Mouse (Mus musculus) heart, embryonic 14.5 days (tissue): ENCODE measurements around the gene Acadvl. TPM values are rescaled to one million over a fixed set of nuclear protein-coding genes. Genes with fewer than 3 reads are reported as not detected.
A peak's percentile ranks its signal among the peaks of the same experiment; 100 is the strongest.

ENCODE experiments used
- ATAC-seq: fragments of 200-750 bp; cut with Nextera tagmentation; 2 replicates; pipeline ENCODE4 v1.8.0; 2017; ENCODE audit warnings: low read depth, moderate TSS enrichment; ENCODE audit not compliant: insufficient number of reproducible peaks, insufficient read depth, low FRiP score
- H3K27ac ChIP-seq, 2 experiments: fragments of 200-500 bp in 1 of 2; fragments of 300-500 bp in 1 of 2; sonication (generic) in 1 of 2; replicated peaks in 1 of 2; 2 replicates each; pipeline ENCODE4 v1.5.1; 2012 to 2014; ENCODE audit warnings: low read depth in 2 of 2, low read length in 2 of 2, control low read depth in 1 of 2, mild to moderate bottlenecking in 1 of 2, mixed read lengths in 1 of 2; ENCODE audit not compliant: control insufficient read depth in 1 of 2, insufficient read depth in 1 of 2
- H3K27me3 ChIP-seq: fragments of 300-500 bp; sonication (generic); 2 replicates; pipeline ENCODE4 v1.6.1; 2014; ENCODE audit warnings: mild to moderate bottlenecking, low read length, control low read depth; ENCODE audit not compliant: control insufficient read depth, insufficient read depth
- H3K36me3 ChIP-seq: fragments of 300-500 bp; sonication (generic); 2 replicates; pipeline ENCODE4 v1.6.1; 2014; ENCODE audit warnings: mild to moderate bottlenecking, control low read depth, low read length, mixed read lengths; ENCODE audit not compliant: control insufficient read depth, insufficient read depth
- H3K4me1 ChIP-seq, 2 experiments: fragments of 200-500 bp in 1 of 2; fragments of 300-500 bp in 1 of 2; sonication (generic) in 1 of 2; 2 replicates each; pipeline ENCODE4 v1.6.1; 2012 to 2014; ENCODE audit warnings: low read length in 2 of 2, control low read depth in 1 of 2, mixed read lengths in 1 of 2; ENCODE audit not compliant: control insufficient read depth in 2 of 2, insufficient read depth in 2 of 2
- H3K4me2 ChIP-seq: fragments of 300-500 bp; sonication (generic); 2 replicates; pipeline ENCODE4 v1.6.1; 2014; ENCODE audit warnings: mild to moderate bottlenecking, low read length
- H3K4me3 ChIP-seq, 2 experiments: fragments of 200-500 bp in 1 of 2; fragments of 300-500 bp in 1 of 2; sonication (generic) in 1 of 2; 2 replicates each; pipeline ENCODE4 v1.5.1; 2012 to 2014; ENCODE audit warnings: low read length in 2 of 2, mild to moderate bottlenecking in 2 of 2, control low read depth in 1 of 2, low read depth in 1 of 2, moderate library complexity in 1 of 2; ENCODE audit not compliant: control insufficient read depth in 1 of 2, insufficient read depth in 1 of 2
- H3K9ac ChIP-seq: fragments of 300-500 bp; sonication (generic); 2 replicates; pipeline ENCODE4 v1.6.1; 2014; ENCODE audit warnings: mild to moderate bottlenecking, low read length
- H3K9me3 ChIP-seq: fragments of 300-500 bp; sonication (generic); 2 replicates; pipeline ENCODE4 v1.6.1; 2016; ENCODE audit warnings: low read length, control low read depth; ENCODE audit not compliant: control insufficient read depth
- WGBS: fragments of 180-500 bp; shearing (Covaris S2); extraction: QIAGEN DNeasy Blood & Tissue Kit; methylation state at CpG from one replicate; pipeline ENCODE4 v1.1.7; 2014; 5-methylcytosine and 5-hydroxymethylcytosine counted together
- polyA plus RNA-seq: library from polyadenylated mRNA; unstranded; fragments of >200 nt; fragmentation: Nextera tagmentation; extraction: Ambion mirVana; gene quantifications from 2 replicates; pipeline ENCODE4 v1.2.1, GENCODE M21; 2014

Acadvl gene
- polyA plus RNA-seq, 1 experiment from 2014 or later: 185 TPM

GRCm38 (mm10) chr11:70024151-70024514, 8.9 kb upstream of the Acadvl start:
- Histone ChIP-seq H3K36me3 (no peaks in the 10 kb centered on the region), H3K4me3 (peak overlapping the region; percentile 22 to 41), H3K4me1 (peaks cover 27 to 59% of the 10 kb centered on the region in 2 experiments), H3K4me2 (peak overlapping the region; percentile 72), H3K27ac (no peak overlapping the region), H3K9ac (peak overlapping the region; percentile 66), H3K9me3 (no peaks in the 10 kb centered on the region), H3K27me3 (no peaks in the 10 kb centered on the region)
- no peak for ATAC-seq
- 12% methylated on average over 6 of the region's 6 CpGs for WGBS

GRCm38 (mm10) chr11:70023481-70024150, 8.4 kb upstream of the Acadvl start:
- no peak overlapping the region for H3K27ac ChIP-seq
- no peak for ATAC-seq
- peak overlapping the region; percentile 66 for H3K9ac ChIP-seq
- H3K27me3 ChIP-seq: no peaks in the 10 kb centered on the region
- no peaks in the 10 kb centered on the region for H3K36me3 ChIP-seq
- H3K4me2 ChIP-seq: peak overlapping the region; percentile 72
- H3K4me3 ChIP-seq: peak overlapping the region; percentile 22 to 41
- WGBS: 7% methylated on average over 20 of the region's 29 CpGs
- peaks cover 22 to 59% of the 10 kb centered on the region in 2 experiments for H3K4me1 ChIP-seq
- H3K9me3 ChIP-seq: no peaks in the 10 kb centered on the region

GRCm38 (mm10) chr11:70021264-70022132, 6.3 kb upstream of the Acadvl start:
- Histone ChIP-seq H3K9me3 (no peaks in the 10 kb centered on the region), H3K4me2 (peak overlapping the region; percentile 71), H3K4me3 (peak overlapping the region; percentile 42), H3K36me3 (no peaks in the 10 kb centered on the region), H3K27me3 (no peaks in the 10 kb centered on the region), H3K9ac (peak overlapping the region; percentile 42), H3K4me1 (peaks cover 20 to 55% of the 10 kb centered on the region in 2 experiments), H3K27ac (peak overlapping the region in 1 of 2 experiments; percentile 68; a peak in 2 of 4 replicates)
- WGBS: 3% methylated on average over 40 of the region's 40 CpGs
- ATAC-seq: peak; percentile 62

GRCm38 (mm10) chr11:70020731-70021263, 5.6 kb upstream of the Acadvl start:
- H3K4me3 ChIP-seq: peak overlapping the region; percentile 42
- H3K36me3 ChIP-seq: no peaks in the 10 kb centered on the region
- peak overlapping the region; percentile 42 for H3K9ac ChIP-seq
- H3K4me1 ChIP-seq: peaks cover 13 to 50% of the 10 kb centered on the region in 2 experiments
- H3K27ac ChIP-seq: peak overlapping the region in 1 of 2 experiments; percentile 69; a peak in 2 of 4 replicates
- no peaks in the 10 kb centered on the region for H3K9me3 ChIP-seq
- peak; percentile 80 for ATAC-seq
- peak overlapping the region; percentile 71 for H3K4me2 ChIP-seq
- under 1% methylated on average over 8 of the region's 8 CpGs for WGBS
- H3K27me3 ChIP-seq: no peaks in the 10 kb centered on the region

GRCm38 (mm10) chr11:70020022-70020631, 4.9 kb upstream of the Acadvl start:
- 33% methylated on average over 7 of the region's 8 CpGs for WGBS
- no peaks in the 10 kb centered on the region for H3K9me3 ChIP-seq
- no peaks in the 10 kb centered on the region for H3K27me3 ChIP-seq
- ATAC-seq: no peak
- peak overlapping the region in 1 of 2 experiments; percentile 42; a peak in 2 of 4 replicates for H3K4me3 ChIP-seq
- peak overlapping the region; percentile 11; the same call in 1 of the 2 replicates for H3K9ac ChIP-seq
- H3K27ac ChIP-seq: peak overlapping the region; percentile 51 to 69
- H3K36me3 ChIP-seq: no peaks in the 10 kb centered on the region
- H3K4me1 ChIP-seq: peaks cover 13 to 50% of the 10 kb centered on the region in 2 experiments
- peak overlapping the region; percentile 71 for H3K4me2 ChIP-seq

GRCm38 (mm10) chr11:70019495-70020021, 4.3 kb upstream of the Acadvl start:
- H3K4me3 ChIP-seq: peak overlapping the region; percentile 35 to 56; a peak in 3 of 4 replicates
- no peak for ATAC-seq
- H3K4me2 ChIP-seq: peak overlapping the region; percentile 71
- no peaks in the 10 kb centered on the region for H3K36me3 ChIP-seq
- H3K9me3 ChIP-seq: no peaks in the 10 kb centered on the region
- H3K27ac ChIP-seq: peak overlapping the region; percentile 24 to 78; a peak in 2 of 4 replicates
- peak overlapping the region; percentile 83 for H3K9ac ChIP-seq
- WGBS: 0% methylated on average over 1 of the region's 2 CpGs
- no peaks in the 10 kb centered on the region for H3K27me3 ChIP-seq
- H3K4me1 ChIP-seq: peaks cover 15 to 51% of the 10 kb centered on the region in 2 experiments
